Mouse (Mus musculus): Measurements from ENCODE around the gene Rgs8. TPM values are rescaled to one million over a fixed set of nuclear protein-coding genes. Genes with fewer than 3 reads are reported as not detected.

Rgs8 gene
- polyA plus RNA-seq, 1 experiment from 2014 or later: 0.09 TPM

- no peak for ATAC-seq (ENCODE audit: low read depth)
- H3K4me3 ChIP-seq (replicated peaks): no peak overlapping the region
- no peaks in the 10 kb centered on the region for H3K36me3 ChIP-seq
- H3K4me1 ChIP-seq (replicated peaks): no peaks in the 10 kb centered on the region
- H3K4me2 ChIP-seq: no peak overlapping the region
- WGBS (ENCODE audit: insufficient replicate concordance): 11% methylated on average over 5 of the region's 5 CpGs
- no peak for DNase-seq
- H3K9ac ChIP-seq: no peak overlapping the region
- no peaks in the 10 kb centered on the region for H3K27me3 ChIP-seq
- H3K27ac ChIP-seq: no peak overlapping the region
- H3K9me3 ChIP-seq (replicated peaks): no peaks in the 10 kb centered on the region
Measured at GRCm38 (mm10) chr1:153709451-153709850, 56.6 kb downstream of the Rgs8 start.

- no peak overlapping the region for H3K27ac ChIP-seq
- H3K4me1 ChIP-seq (replicated peaks): no peaks in the 10 kb centered on the region
- no peaks in the 10 kb centered on the region for H3K9me3 ChIP-seq (replicated peaks)
- H3K9ac ChIP-seq: no peak overlapping the region
- ATAC-seq (ENCODE audit: low read depth) (no peak), DNase-seq (no peak)
- no peak overlapping the region for H3K4me3 ChIP-seq (replicated peaks)
- H3K36me3 ChIP-seq: no peaks in the 10 kb centered on the region
- H3K4me2 ChIP-seq: no peak overlapping the region
- no peaks in the 10 kb centered on the region for H3K27me3 ChIP-seq
- WGBS (ENCODE audit: insufficient replicate concordance): 50% methylated on average over 3 of the region's 3 CpGs
Measured at GRCm38 (mm10) chr1:153711544-153712262, 58.9 kb downstream of the Rgs8 start.

- H3K4me3 ChIP-seq (replicated peaks): no peak overlapping the region
- no peak for DNase-seq
- no peaks in the 10 kb centered on the region for H3K27me3 ChIP-seq
- no peaks in the 10 kb centered on the region for H3K36me3 ChIP-seq
- H3K27ac ChIP-seq: no peak overlapping the region
- no peak overlapping the region for H3K4me2 ChIP-seq
- no peak for ATAC-seq (ENCODE audit: low read depth)
- H3K4me1 ChIP-seq (replicated peaks): no peaks in the 10 kb centered on the region
- 75% methylated on average over 2 of the region's 2 CpGs for whole genome bisulfite sequencing (ENCODE audit: insufficient replicate concordance)
- H3K9me3 ChIP-seq (replicated peaks): no peaks in the 10 kb centered on the region
- H3K9ac ChIP-seq: no peak overlapping the region
Measured at GRCm38 (mm10) chr1:153712633-153713032, 59.8 kb downstream of the Rgs8 start.

- no peak overlapping the region for H3K9ac ChIP-seq
- WGBS (ENCODE audit: insufficient replicate concordance): 52% methylated on average over 1 of the region's 1 CpGs
- no peaks in the 10 kb centered on the region for H3K36me3 ChIP-seq
- no peaks in the 10 kb centered on the region for H3K9me3 ChIP-seq (replicated peaks)
- H3K4me1 ChIP-seq (replicated peaks): no peaks in the 10 kb centered on the region
- H3K27ac ChIP-seq: no peak overlapping the region
- no peak overlapping the region for H3K4me2 ChIP-seq
- no peak for DNase-seq
- no peaks in the 10 kb centered on the region for H3K27me3 ChIP-seq
- ATAC-seq (ENCODE audit: low read depth): no peak
- no peak overlapping the region for H3K4me3 ChIP-seq (replicated peaks)
Measured at GRCm38 (mm10) chr1:153717990-153718389, 65.2 kb downstream of the Rgs8 start.

GRCm38 (mm10) chr1:153720935-153721334 is 68.1 kb downstream of the Rgs8 start:
- H3K27me3 ChIP-seq: no peaks in the 10 kb centered on the region
- no peaks in the 10 kb centered on the region for H3K36me3 ChIP-seq
- H3K4me1 ChIP-seq (replicated peaks): no peaks in the 10 kb centered on the region
- DNase-seq (no peak), ATAC-seq (ENCODE audit: low read depth) (no peak)
- H3K9me3 ChIP-seq (replicated peaks): no peaks in the 10 kb centered on the region
- H3K9ac ChIP-seq: no peak overlapping the region
- no peak overlapping the region for H3K4me3 ChIP-seq (replicated peaks)
- 74% methylated on average over 7 of the region's 7 CpGs for WGBS (ENCODE audit: insufficient replicate concordance)
- H3K4me2 ChIP-seq: no peak overlapping the region
- no peak overlapping the region for H3K27ac ChIP-seq

GRCm38 (mm10) chr1:153721565-153722310 is 68.9 kb downstream of the Rgs8 start:
- Histone ChIP-seq H3K27me3 (no peaks in the 10 kb centered on the region), H3K9me3 (replicated peaks) (no peaks in the 10 kb centered on the region), H3K27ac (no peak overlapping the region), H3K4me1 (replicated peaks) (no peaks in the 10 kb centered on the region), H3K4me2 (no peak overlapping the region), H3K4me3 (replicated peaks) (no peak overlapping the region), H3K36me3 (no peaks in the 10 kb centered on the region), H3K9ac (no peak overlapping the region)
- 61% methylated on average over 9 of the region's 9 CpGs for WGBS (ENCODE audit: insufficient replicate concordance)
- DNase-seq (no peak), ATAC-seq (ENCODE audit: low read depth) (no peak)

GRCm38 (mm10) chr1:153723426-153723825 is 70.6 kb downstream of the Rgs8 start:
- no peak overlapping the region for H3K4me2 ChIP-seq
- WGBS (ENCODE audit: insufficient replicate concordance): 60% methylated on average over 9 of the region's 9 CpGs
- no peaks in the 10 kb centered on the region for H3K27me3 ChIP-seq
- no peak overlapping the region for H3K27ac ChIP-seq
- no peak overlapping the region for H3K4me3 ChIP-seq (replicated peaks)
- H3K36me3 ChIP-seq: no peaks in the 10 kb centered on the region
- no peaks in the 10 kb centered on the region for H3K4me1 ChIP-seq (replicated peaks)
- ATAC-seq (ENCODE audit: low read depth) (no peak), DNase-seq (no peak)
- H3K9me3 ChIP-seq (replicated peaks): no peaks in the 10 kb centered on the region
- no peak overlapping the region for H3K9ac ChIP-seq

GRCm38 (mm10) chr1:153726636-153727035 is 73.8 kb downstream of the Rgs8 start:
- H3K27me3 ChIP-seq: no peaks in the 10 kb centered on the region
- no peaks in the 10 kb centered on the region for H3K4me1 ChIP-seq (replicated peaks)
- DNase-seq (no peak), ATAC-seq (ENCODE audit: low read depth) (no peak)
- H3K9ac ChIP-seq: no peak overlapping the region
- H3K36me3 ChIP-seq: no peaks in the 10 kb centered on the region
- H3K4me2 ChIP-seq: no peak overlapping the region
- H3K27ac ChIP-seq: no peak overlapping the region
- no peak overlapping the region for H3K4me3 ChIP-seq (replicated peaks)
- 81% methylated on average over 16 of the region's 16 CpGs for WGBS (ENCODE audit: insufficient replicate concordance)
- H3K9me3 ChIP-seq (replicated peaks): no peaks in the 10 kb centered on the region

GRCm38 (mm10) chr1:153729806-153730205 is 77.0 kb downstream of the Rgs8 start:
- Histone ChIP-seq H3K4me1 (replicated peaks) (no peaks in the 10 kb centered on the region), H3K9me3 (replicated peaks) (no peaks in the 10 kb centered on the region), H3K4me2 (no peak overlapping the region), H3K9ac (no peak overlapping the region), H3K27ac (no peak overlapping the region), H3K4me3 (replicated peaks) (no peak overlapping the region), H3K27me3 (no peaks in the 10 kb centered on the region), H3K36me3 (no peaks in the 10 kb centered on the region)
- no peak for DNase-seq
- ATAC-seq (ENCODE audit: low read depth): no peak
- WGBS (ENCODE audit: insufficient replicate concordance): 20% methylated on average over 2 of the region's 2 CpGs

GRCm38 (mm10) chr1:153730671-153731070 is 77.8 kb downstream of the Rgs8 start:
- Histone ChIP-seq H3K9me3 (replicated peaks) (no peaks in the 10 kb centered on the region), H3K4me3 (replicated peaks) (no peak overlapping the region), H3K9ac (no peak overlapping the region), H3K36me3 (no peaks in the 10 kb centered on the region), H3K27me3 (no peaks in the 10 kb centered on the region), H3K4me1 (replicated peaks) (no peaks in the 10 kb centered on the region), H3K4me2 (no peak overlapping the region), H3K27ac (no peak overlapping the region)
- ATAC-seq (ENCODE audit: low read depth): no peak
- 49% methylated on average over 3 of the region's 3 CpGs for WGBS (ENCODE audit: insufficient replicate concordance)
- DNase-seq: no peak

- Histone ChIP-seq H3K4me2 (no peak overlapping the region), H3K27me3 (peaks cover 15% of the 10 kb centered on the region), H3K9me3 (replicated peaks) (no peaks in the 10 kb centered on the region), H3K27ac (no peak overlapping the region), H3K4me3 (replicated peaks) (no peak overlapping the region), H3K4me1 (replicated peaks) (no peaks in the 10 kb centered on the region), H3K36me3 (no peaks in the 10 kb centered on the region), H3K9ac (no peak overlapping the region)
- 51% methylated on average over 9 of the region's 9 CpGs for WGBS (ENCODE audit: insufficient replicate concordance)
- ATAC-seq (ENCODE audit: low read depth): no peak
- DNase-seq: no peak
Measured at GRCm38 (mm10) chr1:153733181-153733580, 80.4 kb downstream of the Rgs8 start.

- H3K36me3 ChIP-seq: no peaks in the 10 kb centered on the region
- H3K4me2 ChIP-seq: no peak overlapping the region
- no peak overlapping the region for H3K4me3 ChIP-seq (replicated peaks)
- no peak overlapping the region for H3K27ac ChIP-seq
- no peaks in the 10 kb centered on the region for H3K9me3 ChIP-seq (replicated peaks)
- 51% methylated on average over 4 of the region's 4 CpGs for WGBS (ENCODE audit: insufficient replicate concordance)
- no peak overlapping the region for H3K9ac ChIP-seq
- peaks cover 31% of the 10 kb centered on the region for H3K27me3 ChIP-seq
- ATAC-seq (ENCODE audit: low read depth) (no peak), DNase-seq (no peak)
- H3K4me1 ChIP-seq (replicated peaks): no peaks in the 10 kb centered on the region
Measured at GRCm38 (mm10) chr1:153734866-153735265, 82.0 kb downstream of the Rgs8 start.

All from liver, embryonic 13.5 days (tissue).